Mouse (Mus musculus): ENCODE measurements around the gene Ffar4. TPM values are rescaled to one million over a fixed set of nuclear protein-coding genes. Genes with fewer than 3 reads are reported as not detected.
A peak's percentile ranks its signal among the peaks of the same experiment; 100 is the strongest.

The Ffar4 gene
- polyA plus RNA-seq, 1 experiment from 2014 or later: 0.14 TPM

DNA sequence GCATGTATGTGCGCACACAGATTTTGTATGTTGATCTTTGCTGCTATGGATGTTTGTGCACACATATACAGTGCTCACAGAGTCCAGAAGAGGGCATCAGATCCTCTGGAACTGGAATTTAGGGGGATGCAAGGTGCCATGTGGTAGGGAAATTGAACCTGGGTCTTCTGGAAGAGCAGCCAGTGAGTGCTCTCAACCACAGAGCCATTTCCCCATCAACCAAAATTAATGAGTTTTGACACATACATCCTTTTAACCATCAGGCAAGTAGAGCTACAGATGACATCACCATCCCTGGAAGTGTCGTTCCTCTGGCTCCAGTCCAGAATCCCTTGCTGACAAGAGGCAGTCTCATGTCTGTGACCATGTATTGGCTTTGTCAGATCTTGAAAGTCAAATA lies 20.6 kb upstream of the Ffar4 start:
- WGBS: 86% methylated on average over 2 of the region's 2 CpGs
- no peak overlapping the region for H3K27ac ChIP-seq

DNA sequence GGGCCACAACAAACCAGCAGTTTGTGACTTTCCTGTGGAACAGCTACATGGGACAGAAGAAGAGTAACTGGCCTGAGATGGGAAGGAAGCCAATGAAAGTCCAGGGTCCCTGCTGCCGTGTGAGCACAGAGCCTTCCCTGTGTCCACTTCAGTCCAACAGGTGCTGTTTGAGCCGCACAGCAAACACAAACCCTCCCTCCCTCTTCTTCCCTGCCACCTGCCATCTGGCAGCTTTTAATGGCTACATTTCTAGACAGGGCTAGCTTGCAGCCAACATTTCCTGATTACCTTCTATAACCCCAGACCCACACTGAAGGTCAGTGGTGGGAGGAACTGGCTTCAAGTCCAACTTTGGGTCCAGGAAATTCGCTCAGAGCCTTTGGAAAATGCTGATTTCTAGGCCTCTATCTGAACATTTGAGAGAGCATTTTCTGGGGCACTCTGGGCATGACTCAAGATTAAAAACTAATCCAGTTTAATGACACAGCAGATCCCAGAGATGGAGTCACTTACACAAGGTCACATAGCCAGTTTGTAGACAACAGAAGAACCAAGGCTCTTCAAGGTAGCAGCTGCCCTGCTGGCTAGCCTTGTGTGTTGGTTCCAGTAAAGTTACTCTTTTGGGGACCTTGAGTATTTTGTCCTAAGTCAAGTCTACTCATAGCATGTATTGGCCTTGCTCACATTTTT lies 18.9 kb upstream of the Ffar4 start:
- H3K4me1 ChIP-seq (replicated peaks): no peaks in the 10 kb centered on the region
- DNase-seq (ENCODE audit: low spot score): no peak
- H3K9me3 ChIP-seq: no peaks in the 10 kb centered on the region
- no peak overlapping the region for H3K27ac ChIP-seq
- H3K27me3 ChIP-seq (ENCODE audit: insufficient read depth, poor library complexity, severe bottlenecking): no peaks in the 10 kb centered on the region
- no peak overlapping the region for H3K4me3 ChIP-seq
- WGBS: 85% methylated on average over 3 of the region's 3 CpGs
- H3K36me3 ChIP-seq: peaks cover 16% of the 10 kb centered on the region

More for the DNA sequence above, 20.6 kb upstream of the Ffar4 start:
- Histone ChIP-seq H3K9me3 (no peaks in the 10 kb centered on the region), H3K4me3 (no peak overlapping the region), H3K36me3 (peaks cover 34% of the 10 kb centered on the region), H3K27me3 (ENCODE audit: insufficient read depth, poor library complexity, severe bottlenecking) (no peaks in the 10 kb centered on the region), H3K4me1 (replicated peaks) (no peaks in the 10 kb centered on the region)
- DNase-seq (ENCODE audit: low spot score): no peak

DNA sequence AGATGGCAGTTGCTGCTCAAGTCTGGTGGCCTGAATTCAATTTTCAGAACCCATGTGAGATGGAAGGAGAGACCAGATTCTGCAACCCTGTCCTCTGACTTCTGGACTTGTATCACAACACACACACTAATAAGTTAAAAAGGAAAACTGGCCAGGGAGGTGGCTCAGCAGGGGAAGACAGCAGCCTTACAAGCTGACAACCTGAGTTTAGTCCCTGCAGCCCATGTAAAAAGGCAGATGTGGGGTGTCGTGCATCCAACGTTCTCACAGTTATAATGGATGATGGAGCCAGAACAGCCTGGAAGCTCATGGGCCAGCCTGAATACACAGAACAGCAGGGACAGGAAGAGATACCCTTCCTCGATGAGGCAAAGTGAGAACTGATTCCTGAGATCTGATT lies 15.5 kb upstream of the Ffar4 start:
- H3K4me3 ChIP-seq: no peak overlapping the region
- no peak for DNase-seq (ENCODE audit: low spot score)
- no peaks in the 10 kb centered on the region for H3K9me3 ChIP-seq
- H3K4me1 ChIP-seq (replicated peaks): no peaks in the 10 kb centered on the region
- 0 out of 2 replicates have a peak, but pooled peaks cover 3% of the 10 kb centered on the region for H3K27me3 ChIP-seq (ENCODE audit: insufficient read depth, poor library complexity, severe bottlenecking)
- 82% methylated on average over 3 of the region's 3 CpGs for WGBS
- no peak overlapping the region for H3K27ac ChIP-seq
- no peaks in the 10 kb centered on the region for H3K36me3 ChIP-seq

DNA sequence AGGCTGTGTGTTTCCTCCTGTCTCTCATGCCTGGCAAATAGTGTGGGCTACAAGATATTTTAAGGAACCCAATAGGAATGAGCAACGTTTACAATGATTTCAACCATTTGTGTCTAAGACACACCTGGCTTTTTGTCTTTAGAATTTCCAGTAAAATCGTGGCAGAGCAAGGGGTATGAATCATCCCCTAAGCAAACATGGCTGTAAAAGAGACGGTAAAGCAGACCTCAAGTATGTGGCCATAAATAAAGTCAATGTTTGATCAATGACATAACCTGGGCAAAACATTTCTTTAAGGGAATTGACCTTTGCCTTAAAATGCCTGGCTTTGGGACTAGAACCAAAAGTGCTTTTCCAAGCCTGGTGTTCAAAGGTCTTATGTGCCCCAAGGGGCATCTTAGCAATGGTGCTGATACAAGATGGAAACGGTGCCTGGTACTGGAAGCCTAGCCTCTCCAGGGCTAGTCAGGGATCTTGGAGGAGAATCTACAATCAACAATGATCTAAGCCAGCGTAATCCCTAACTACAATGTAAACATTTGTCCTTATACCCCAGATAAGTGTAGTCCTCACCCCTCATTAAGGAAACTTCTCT lies 13.8 kb upstream of the Ffar4 start:
- DNase-seq (ENCODE audit: low spot score): no peak
- Histone ChIP-seq H3K4me3 (no peak overlapping the region), H3K27me3 (ENCODE audit: insufficient read depth, poor library complexity, severe bottlenecking) (0 out of 2 replicates have a peak, but pooled peaks cover 3% of the 10 kb centered on the region), H3K4me1 (replicated peaks) (no peaks in the 10 kb centered on the region), H3K9me3 (no peaks in the 10 kb centered on the region), H3K27ac (no peak overlapping the region), H3K36me3 (no peaks in the 10 kb centered on the region)
- 78% methylated on average over 5 of the region's 5 CpGs for WGBS

DNA sequence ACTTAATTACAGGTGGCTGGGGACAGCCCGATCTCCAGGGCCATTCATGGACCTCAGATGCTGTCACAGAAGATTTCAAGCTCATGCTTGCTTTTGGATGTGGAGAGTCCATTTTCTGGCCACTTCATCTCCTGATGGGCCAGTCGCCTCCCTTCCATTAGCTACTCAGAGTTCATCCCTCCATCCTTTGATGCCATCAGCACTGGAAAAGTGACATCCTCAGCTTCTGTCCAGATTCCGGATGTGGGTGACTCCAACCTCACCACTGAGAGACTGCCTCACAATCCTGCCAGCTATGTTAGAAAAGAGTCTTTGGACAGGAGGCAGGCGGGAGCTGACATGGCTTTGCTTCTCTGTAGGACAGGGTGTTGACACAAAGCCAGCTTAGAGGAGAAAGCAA lies 11.0 kb upstream of the Ffar4 start:
- H3K4me3 ChIP-seq: no peak overlapping the region
- DNase-seq (ENCODE audit: low spot score): no peak
- no peaks in the 10 kb centered on the region for H3K36me3 ChIP-seq
- H3K9me3 ChIP-seq: no peaks in the 10 kb centered on the region
- H3K27me3 ChIP-seq (ENCODE audit: insufficient read depth, poor library complexity, severe bottlenecking): 0 out of 2 replicates have a peak, but pooled peaks cover 3% of the 10 kb centered on the region
- H3K4me1 ChIP-seq (replicated peaks): no peaks in the 10 kb centered on the region
- WGBS: 88% methylated on average over 4 of the region's 4 CpGs
- H3K27ac ChIP-seq: no peak overlapping the region

DNA sequence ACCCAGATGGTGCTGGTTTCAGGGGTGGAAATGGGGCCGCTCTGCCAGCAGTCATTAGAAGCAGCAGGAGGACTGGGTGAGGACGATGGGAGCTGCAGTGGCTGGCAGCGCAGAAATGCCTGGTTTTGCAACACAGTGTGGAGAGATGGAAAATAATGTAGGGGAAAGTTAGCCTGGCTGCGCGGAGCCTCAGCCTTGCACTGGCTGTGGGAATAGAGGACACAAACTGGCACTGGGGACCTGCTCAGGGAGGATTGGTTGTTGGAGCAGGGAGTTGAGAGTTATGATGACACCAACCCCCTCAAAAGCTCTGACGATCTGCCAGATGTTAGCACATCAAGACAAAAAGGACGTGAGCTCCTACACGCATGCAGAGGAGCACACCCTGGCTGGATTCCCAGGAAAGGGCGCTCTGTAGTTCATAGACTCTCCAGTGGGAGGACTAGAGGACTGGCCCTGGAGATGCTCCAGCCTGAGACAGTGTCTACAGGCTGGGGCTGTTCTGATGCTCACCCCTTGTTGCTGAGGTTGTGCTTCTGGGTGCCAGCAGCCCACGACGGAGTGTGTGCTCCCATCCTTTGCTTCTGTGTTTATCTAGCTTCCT lies 9.8 kb upstream of the Ffar4 start:
- Histone ChIP-seq H3K27ac (no peak overlapping the region), H3K4me3 (no peak overlapping the region), H3K4me1 (replicated peaks) (peaks cover 6% of the 10 kb centered on the region; the same call in 1 of the 2 replicates), H3K9me3 (no peaks in the 10 kb centered on the region), H3K36me3 (no peaks in the 10 kb centered on the region), H3K27me3 (ENCODE audit: insufficient read depth, poor library complexity, severe bottlenecking) (0 out of 2 replicates have a peak, but pooled peaks cover 3% of the 10 kb centered on the region)
- WGBS: 68% methylated on average over 11 of the region's 11 CpGs
- peak; percentile 7 for DNase-seq (ENCODE audit: low spot score)

DNA sequence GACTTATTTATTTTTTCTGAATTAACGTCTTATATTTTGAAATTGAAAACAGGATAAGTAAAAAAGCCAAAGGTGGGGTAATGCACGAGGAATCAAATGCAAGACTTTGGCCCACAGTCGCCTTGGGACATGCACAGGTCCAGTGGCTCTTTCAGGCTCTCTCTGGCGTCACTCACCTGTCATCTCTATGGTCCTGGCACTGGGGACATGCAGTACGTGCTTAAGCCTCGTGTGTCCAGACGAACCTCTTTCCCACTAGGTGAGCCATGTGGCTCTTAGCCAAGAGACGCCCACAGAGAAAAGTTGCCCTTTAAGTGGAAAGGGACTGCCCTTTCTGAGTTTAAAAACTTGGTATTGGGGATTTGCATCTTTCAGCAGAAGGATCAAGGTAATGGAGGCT lies 7.5 kb upstream of the Ffar4 start:
- no peaks in the 10 kb centered on the region for H3K9me3 ChIP-seq
- 89% methylated on average over 8 of the region's 8 CpGs for WGBS
- no peaks in the 10 kb centered on the region for H3K36me3 ChIP-seq
- H3K4me1 ChIP-seq (replicated peaks): peaks cover 6% of the 10 kb centered on the region; the same call in 1 of the 2 replicates
- H3K27me3 ChIP-seq (ENCODE audit: insufficient read depth, poor library complexity, severe bottlenecking): peaks cover 13% of the 10 kb centered on the region; the same call in 1 of the 2 replicates
- no peak overlapping the region for H3K27ac ChIP-seq
- no peak overlapping the region for H3K4me3 ChIP-seq
- DNase-seq (ENCODE audit: low spot score): no peak

DNA sequence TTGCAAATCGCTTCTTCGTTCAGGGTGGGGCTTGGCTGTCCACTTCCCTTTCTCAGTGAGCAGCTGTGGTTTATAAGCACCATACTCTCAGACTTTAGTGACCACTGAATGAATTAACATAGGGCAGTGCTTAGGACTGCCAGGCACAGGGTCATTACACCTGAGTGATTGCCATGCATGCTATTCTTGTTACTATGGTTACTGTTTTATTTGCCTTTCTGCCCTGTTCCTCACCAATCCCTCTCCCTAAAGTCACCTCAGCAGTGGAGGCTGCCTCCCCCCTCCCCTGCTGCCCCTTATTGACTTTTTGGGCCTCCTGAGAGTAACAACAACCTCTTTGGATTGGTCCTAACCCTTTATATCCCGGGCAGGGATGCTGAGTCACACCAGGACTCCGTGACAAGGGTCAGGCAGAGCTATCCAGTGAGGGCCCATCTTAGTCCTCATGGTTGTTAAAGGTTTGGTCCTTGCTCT lies 5.3 kb upstream of the Ffar4 start:
- Histone ChIP-seq H3K4me1 (replicated peaks) (peaks cover 6% of the 10 kb centered on the region), H3K27me3 (ENCODE audit: insufficient read depth, poor library complexity, severe bottlenecking) (peaks cover 31% of the 10 kb centered on the region), H3K27ac (no peak overlapping the region), H3K4me3 (no peak overlapping the region), H3K9me3 (no peaks in the 10 kb centered on the region), H3K36me3 (no peaks in the 10 kb centered on the region)
- WGBS: 55% methylated on average over 4 of the region's 4 CpGs
- no peak for DNase-seq (ENCODE audit: low spot score)

DNA sequence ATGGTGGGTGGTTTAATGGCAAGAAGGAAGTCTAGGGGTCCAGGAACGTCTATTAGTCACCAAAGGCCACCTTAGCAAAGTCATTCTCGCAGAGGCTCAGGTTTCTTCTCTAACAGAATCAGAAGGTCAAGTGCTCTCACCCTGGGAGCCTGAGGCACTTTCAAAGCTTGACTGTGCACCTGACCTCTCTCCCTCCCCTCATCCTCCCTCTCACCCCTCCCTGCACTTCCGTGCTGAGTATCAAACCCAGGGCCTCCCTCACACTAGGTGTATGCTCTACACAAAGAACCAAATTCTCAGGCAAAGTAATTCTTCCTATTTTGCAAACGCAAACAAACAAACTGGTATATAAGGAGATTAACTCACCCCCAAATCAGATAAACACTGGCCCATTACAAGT lies 640 bp upstream of the Ffar4 start:
- Histone ChIP-seq H3K27ac (no peak overlapping the region), H3K9me3 (no peaks in the 10 kb centered on the region), H3K36me3 (no peaks in the 10 kb centered on the region), H3K4me3 (no peak overlapping the region), H3K4me1 (replicated peaks) (peaks cover 19% of the 10 kb centered on the region), H3K27me3 (ENCODE audit: insufficient read depth, poor library complexity, severe bottlenecking) (peaks cover 65% of the 10 kb centered on the region)
- WGBS: 8% methylated on average over 4 of the region's 4 CpGs
- no peak for DNase-seq (ENCODE audit: low spot score)

DNA sequence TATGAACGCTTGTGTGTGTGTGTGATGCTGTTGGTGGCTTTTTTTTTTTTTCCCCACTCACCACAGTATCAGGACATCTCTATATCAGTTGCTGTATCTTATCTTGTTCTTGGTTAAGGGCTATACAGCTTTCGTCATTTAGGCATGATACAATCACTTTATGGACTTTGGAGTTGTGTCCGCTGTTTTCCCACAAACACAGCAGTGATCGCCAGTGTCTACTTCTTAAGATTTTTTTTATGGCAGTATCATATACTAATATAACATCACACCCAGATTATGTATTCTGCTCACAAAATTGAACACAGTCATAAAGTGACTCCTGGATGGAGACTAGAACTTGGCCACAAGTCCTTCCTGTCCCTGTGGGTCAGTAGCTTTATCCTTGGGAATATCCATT lies 11.0 kb downstream of the Ffar4 start:
- no peaks in the 10 kb centered on the region for H3K27me3 ChIP-seq (ENCODE audit: insufficient read depth, poor library complexity, severe bottlenecking)
- H3K36me3 ChIP-seq: no peaks in the 10 kb centered on the region
- 91% methylated on average over 4 of the region's 4 CpGs for WGBS
- DNase-seq (ENCODE audit: low spot score): no peak
- H3K4me1 ChIP-seq (replicated peaks): no peaks in the 10 kb centered on the region
- H3K27ac ChIP-seq: no peak overlapping the region
- H3K4me3 ChIP-seq: no peak overlapping the region
- H3K9me3 ChIP-seq: no peaks in the 10 kb centered on the region

DNA sequence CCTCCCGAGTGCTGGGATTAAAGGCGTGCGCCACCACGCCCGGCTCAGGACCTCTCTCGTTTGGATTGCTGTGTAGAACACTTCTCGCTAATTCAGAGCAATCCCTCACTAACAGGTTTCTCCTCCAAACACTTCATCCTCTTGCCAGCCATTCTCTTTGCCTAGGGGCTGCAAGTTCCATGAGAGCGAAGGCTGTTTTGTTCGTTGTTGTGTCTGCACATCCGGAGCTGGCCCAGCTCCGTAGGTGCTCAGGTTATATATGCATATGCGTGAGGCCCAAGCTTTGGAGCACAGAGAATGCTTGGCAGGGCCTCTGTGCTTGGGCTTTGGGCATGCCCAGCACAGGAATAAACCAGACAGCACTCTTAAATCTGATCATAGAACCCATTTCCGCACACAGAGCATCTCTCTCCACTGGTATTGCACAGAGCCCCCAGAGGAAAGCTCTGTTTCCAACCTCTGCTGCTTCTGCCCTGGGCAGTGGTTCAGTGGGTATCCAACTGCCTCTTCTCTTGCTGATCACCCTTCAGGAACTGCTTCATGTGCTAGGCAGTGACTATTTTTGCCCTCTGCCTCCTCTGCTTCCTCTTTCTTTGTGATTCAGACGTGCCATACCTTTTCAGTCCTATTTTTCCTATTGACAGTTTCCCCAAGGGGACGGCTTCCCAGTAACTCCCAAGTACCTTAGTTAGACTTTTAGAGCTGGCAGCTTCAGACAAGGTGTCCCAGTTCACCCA lies 12.8 kb downstream of the Ffar4 start:
- H3K27ac ChIP-seq: no peak overlapping the region
- no peak for DNase-seq (ENCODE audit: low spot score)
- H3K9me3 ChIP-seq: no peaks in the 10 kb centered on the region
- H3K4me3 ChIP-seq: no peak overlapping the region
- H3K36me3 ChIP-seq: no peaks in the 10 kb centered on the region
- H3K27me3 ChIP-seq (ENCODE audit: insufficient read depth, poor library complexity, severe bottlenecking): no peaks in the 10 kb centered on the region
- H3K4me1 ChIP-seq (replicated peaks): no peaks in the 10 kb centered on the region
- 92% methylated on average over 15 of the region's 15 CpGs for WGBS

DNA sequence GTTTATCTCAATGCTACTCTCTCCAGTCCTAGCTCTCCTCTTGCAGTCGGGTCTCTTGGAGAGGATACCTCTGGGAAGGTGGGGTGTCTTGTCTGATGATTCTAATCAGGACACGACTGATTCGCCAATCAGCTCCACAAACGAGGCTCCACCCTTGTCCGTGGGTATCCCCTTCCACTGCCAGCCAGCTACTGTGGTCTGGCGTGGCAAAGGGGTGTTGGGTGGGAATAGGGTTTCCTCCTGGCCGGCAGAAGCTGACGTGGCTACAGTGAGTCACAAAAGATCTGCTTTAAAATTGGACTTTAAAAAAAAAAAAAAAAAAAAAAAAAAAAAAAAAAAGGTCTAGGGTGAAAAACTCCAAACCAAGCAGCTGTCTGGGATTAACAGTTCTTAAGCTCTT lies 14.2 kb downstream of the Ffar4 start:
- Histone ChIP-seq H3K27me3 (ENCODE audit: insufficient read depth, poor library complexity, severe bottlenecking) (no peaks in the 10 kb centered on the region), H3K9me3 (no peaks in the 10 kb centered on the region), H3K4me3 (no peak overlapping the region), H3K27ac (no peak overlapping the region), H3K4me1 (replicated peaks) (no peaks in the 10 kb centered on the region), H3K36me3 (no peaks in the 10 kb centered on the region)
- 87% methylated on average over 8 of the region's 8 CpGs for WGBS
- no peak for DNase-seq (ENCODE audit: low spot score)

DNA sequence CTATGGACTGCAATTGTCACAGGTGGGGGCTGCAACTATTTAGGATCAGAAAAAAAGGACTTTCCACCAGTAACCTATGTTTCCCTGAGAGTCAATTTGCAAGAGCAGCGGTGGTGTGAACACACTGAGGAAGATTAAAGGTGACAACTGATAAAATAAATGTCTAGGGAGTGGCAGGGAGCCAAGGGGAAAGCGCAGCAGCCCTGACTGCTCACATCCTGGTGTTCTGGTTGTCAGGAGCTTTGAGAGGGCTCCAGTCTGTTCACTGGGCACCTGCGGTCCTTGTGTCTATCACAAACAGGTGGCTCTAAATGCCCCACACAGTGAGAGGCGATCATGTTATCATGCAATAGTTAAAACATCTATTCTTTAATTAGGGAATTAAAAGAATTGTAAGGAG lies 15.7 kb downstream of the Ffar4 start:
- WGBS: 53% methylated on average over 4 of the region's 4 CpGs
- Histone ChIP-seq H3K9me3 (no peaks in the 10 kb centered on the region), H3K4me3 (no peak overlapping the region), H3K27me3 (ENCODE audit: insufficient read depth, poor library complexity, severe bottlenecking) (no peaks in the 10 kb centered on the region), H3K4me1 (replicated peaks) (no peaks in the 10 kb centered on the region), H3K36me3 (no peaks in the 10 kb centered on the region), H3K27ac (no peak overlapping the region)
- DNase-seq (ENCODE audit: low spot score): no peak

Measured in hindbrain, embryonic 10.5 days (tissue).